Mouse (Mus musculus) midbrain, embryonic 10.5 days (tissue): ENCODE data around the gene Ccdc8. TPM values are rescaled to one million over a fixed set of nuclear protein-coding genes. Genes with fewer than 3 reads are reported as not detected.

Experiments used
- DNase-seq: peaks from one replicate; pipeline ENCODE4 v3.0.0-alpha.2; 2017; ENCODE audit warnings: low spot score
- H3K27ac ChIP-seq: fragments of 300-500 bp; sonication (generic); replicated peaks from 2 replicates; pipeline ENCODE4 v1.5.1; 2016; ENCODE audit warnings: mild to moderate bottlenecking
- H3K27me3 ChIP-seq: fragments of 300-500 bp; sonication (generic); 2 replicates; pipeline ENCODE4 v1.6.1; 2016; ENCODE audit warnings: low read depth, mild to moderate bottlenecking; ENCODE audit not compliant: poor library complexity, severe bottlenecking
- H3K36me3 ChIP-seq: fragments of 300-500 bp; sonication (generic); 2 replicates; pipeline ENCODE4 v1.6.1; 2016; ENCODE audit warnings: mild to moderate bottlenecking, moderate library complexity
- H3K4me1 ChIP-seq: fragments of 300-500 bp; sonication (generic); 2 replicates; pipeline ENCODE4 v1.6.1; 2016
- H3K4me3 ChIP-seq: fragments of 300-500 bp; sonication (generic); 2 replicates; pipeline ENCODE4 v1.5.1; 2016; ENCODE audit warnings: mild to moderate bottlenecking, moderate library complexity
- H3K9me3 ChIP-seq: fragments of 300-500 bp; sonication (generic); replicated peaks from 2 replicates; pipeline ENCODE4 v1.6.1; 2016; ENCODE audit warnings: mild to moderate bottlenecking
- WGBS: fragments of 180-500 bp; shearing (Covaris S2); methylation state at CpG from one replicate; pipeline ENCODE4 v1.1.7; 2016; 5-methylcytosine and 5-hydroxymethylcytosine counted together
- polyA plus RNA-seq: library from polyadenylated mRNA; unstranded; fragments of >200 nt; fragmentation: Nextera tagmentation; extraction: Ambion mirVana; gene quantifications from 2 replicates; pipeline ENCODE4 v1.2.1, GENCODE M21; 2016

The Ccdc8 gene
- polyA plus RNA-seq, 1 experiment from 2014 or later, result 9.0 TPM

DNA sequence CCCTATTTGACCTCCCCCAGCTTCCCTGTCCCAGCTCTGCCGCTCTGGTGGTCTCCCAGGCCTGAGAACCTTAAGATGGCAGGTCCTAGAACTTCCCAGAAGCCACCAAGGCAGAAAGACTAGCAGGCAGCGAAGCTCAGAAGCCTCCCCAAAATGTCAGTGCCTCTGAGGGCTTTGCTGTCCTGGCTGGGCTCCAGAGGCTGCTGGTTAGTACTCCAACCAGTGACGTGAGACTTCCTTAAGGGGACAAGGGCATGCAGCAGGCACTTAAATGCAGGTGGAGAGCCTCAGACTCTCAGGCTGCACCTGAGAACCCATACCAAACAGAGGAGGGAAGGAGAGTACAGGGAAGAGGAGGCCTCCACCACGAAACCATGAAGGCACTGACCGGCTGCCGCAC is 31.6 kb downstream of the Ccdc8 start:
- 92% methylated on average over 6 of the region's 6 CpGs for WGBS
- peaks cover 71% of the 10 kb centered on the region for H3K36me3 ChIP-seq

DNA sequence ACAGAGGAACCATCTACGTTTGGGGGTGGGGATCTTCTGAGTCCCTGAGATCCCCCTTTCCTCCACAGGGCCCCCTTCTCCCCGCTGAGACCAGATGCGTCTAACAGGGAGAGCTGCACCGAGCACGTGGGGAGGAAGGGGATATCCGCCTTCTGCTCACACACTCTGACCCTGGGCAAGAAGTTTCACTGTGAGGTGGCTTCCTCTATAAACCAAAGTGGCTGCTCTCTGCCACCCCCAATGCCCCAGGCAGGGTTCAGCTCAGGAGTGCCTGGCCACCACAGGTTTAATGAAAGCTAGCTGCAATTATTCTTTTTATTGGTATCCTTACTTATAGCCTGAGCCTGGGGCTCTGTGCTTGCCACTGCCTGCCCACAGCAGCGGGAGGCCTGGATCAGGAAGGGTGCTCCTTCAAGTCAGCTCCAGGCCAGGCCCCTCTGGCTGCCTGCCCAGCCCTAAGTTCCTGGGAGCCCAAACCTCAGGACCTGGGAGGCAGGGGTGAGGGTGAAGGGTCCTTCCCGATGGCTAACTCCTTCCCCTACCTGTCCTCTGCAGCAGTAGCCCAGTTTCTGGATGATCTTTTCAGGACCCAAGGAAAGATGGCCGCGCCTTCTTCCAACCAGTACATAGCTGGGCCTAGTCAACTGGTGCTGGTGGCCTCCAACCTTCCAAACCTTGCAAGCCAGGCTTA is 32.5 kb downstream of the Ccdc8 start:
- Histone ChIP-seq H3K9me3 (no peaks in the 10 kb centered on the region), H3K36me3 (peaks cover 63% of the 10 kb centered on the region), H3K27me3 (peaks cover 5% of the 10 kb centered on the region; the same call in 1 of the 2 replicates), H3K4me1 (peaks cover 27% of the 10 kb centered on the region), H3K4me3 (peak overlapping the region; percentile 70; the same call in 1 of the 2 replicates), H3K27ac (no peak overlapping the region)
- 90% methylated on average over 10 of the region's 10 CpGs for WGBS
- DNase-seq, result no peak

More for the DNA sequence above, 31.6 kb downstream of the Ccdc8 start:
- DNase-seq, result no peak
- no peaks in the 10 kb centered on the region for H3K9me3 ChIP-seq
- H3K4me1 ChIP-seq, result peaks cover 27% of the 10 kb centered on the region
- no peak overlapping the region; the same call in 1 of the 2 replicates for H3K4me3 ChIP-seq
- H3K27me3 ChIP-seq, result 0 out of 2 replicates have a peak, but pooled peaks cover 4% of the 10 kb centered on the region
- H3K27ac ChIP-seq, result no peak overlapping the region

- 89% methylated on average over 4 of the region's 4 CpGs for WGBS
- Histone ChIP-seq H3K9me3 (no peaks in the 10 kb centered on the region), H3K36me3 (peaks cover 57% of the 10 kb centered on the region), H3K4me3 (peak overlapping the region; percentile 70; the same call in 1 of the 2 replicates), H3K4me1 (peaks cover 27% of the 10 kb centered on the region), H3K27me3 (peaks cover 5% of the 10 kb centered on the region; the same call in 1 of the 2 replicates), H3K27ac (no peak overlapping the region)
- no peak for DNase-seq
Observed at GRCm38 (mm10) chr7:17025505-17025894, 33.0 kb downstream of the Ccdc8 start.

GRCm38 (mm10) chr7:17025896-17026622 is 33.6 kb downstream of the Ccdc8 start:
- no peak overlapping the region for H3K27ac ChIP-seq
- WGBS, result 82% methylated on average over 9 of the region's 9 CpGs
- H3K9me3 ChIP-seq, result no peaks in the 10 kb centered on the region

DNA sequence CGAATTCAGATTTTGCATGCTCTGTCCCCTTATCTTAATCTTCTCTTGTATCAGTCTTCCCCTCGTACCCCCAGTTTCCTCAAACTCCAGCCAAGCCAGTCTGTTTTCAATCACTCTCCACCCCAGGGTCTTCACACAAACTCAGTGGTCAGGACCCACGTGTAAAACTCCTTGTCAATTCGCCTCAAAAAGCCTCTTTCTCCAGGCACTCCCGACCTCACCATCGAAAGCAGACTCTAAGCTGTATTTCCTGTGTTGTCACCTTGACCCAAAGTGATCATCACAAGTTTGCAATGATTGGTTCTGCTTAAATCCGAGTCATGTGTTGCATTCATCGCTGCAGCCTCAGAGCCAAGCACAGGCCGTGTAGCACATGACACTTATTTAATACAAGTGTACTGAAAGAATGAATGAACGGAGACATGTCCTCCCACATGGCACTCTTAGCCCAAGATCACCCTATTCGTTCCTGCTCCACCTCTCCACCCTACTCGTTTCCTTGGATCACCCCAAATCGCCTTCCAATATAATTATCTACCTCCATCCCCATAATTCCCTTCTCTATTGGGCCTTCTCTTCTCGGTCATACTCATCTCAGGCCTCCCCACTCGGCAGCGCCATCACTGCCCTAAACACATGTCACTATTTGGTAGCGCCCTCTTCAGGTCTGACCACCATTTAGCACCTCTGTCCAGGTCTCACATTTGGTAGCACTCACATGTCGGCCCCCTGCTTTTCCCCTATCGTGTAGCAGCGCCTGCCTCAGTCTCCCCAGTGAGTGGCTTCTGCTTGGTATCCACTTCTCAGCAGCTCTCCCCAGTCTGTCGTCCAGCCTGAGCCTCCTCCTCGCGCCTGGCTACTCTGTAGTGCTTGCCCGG is 34.4 kb downstream of the Ccdc8 start:
- DNase-seq, result peak; percentile 24
- peak overlapping the region; percentile 96 for H3K27ac ChIP-seq
- peaks cover 43% of the 10 kb centered on the region for H3K36me3 ChIP-seq
- H3K27me3 ChIP-seq, result peaks cover 5% of the 10 kb centered on the region; the same call in 1 of the 2 replicates
- 11% methylated on average over 24 of the region's 24 CpGs for WGBS
- H3K4me3 ChIP-seq, result peak overlapping the region; percentile 70
- no peaks in the 10 kb centered on the region for H3K9me3 ChIP-seq
- H3K4me1 ChIP-seq, result peaks cover 27% of the 10 kb centered on the region

More at GRCm38 (mm10) chr7:17025896-17026622, 33.6 kb downstream of the Ccdc8 start:
- Histone ChIP-seq H3K4me3 (peak overlapping the region; percentile 70), H3K4me1 (peaks cover 27% of the 10 kb centered on the region), H3K27me3 (peaks cover 5% of the 10 kb centered on the region; the same call in 1 of the 2 replicates), H3K36me3 (peaks cover 52% of the 10 kb centered on the region)
- DNase-seq, result no peak

DNA sequence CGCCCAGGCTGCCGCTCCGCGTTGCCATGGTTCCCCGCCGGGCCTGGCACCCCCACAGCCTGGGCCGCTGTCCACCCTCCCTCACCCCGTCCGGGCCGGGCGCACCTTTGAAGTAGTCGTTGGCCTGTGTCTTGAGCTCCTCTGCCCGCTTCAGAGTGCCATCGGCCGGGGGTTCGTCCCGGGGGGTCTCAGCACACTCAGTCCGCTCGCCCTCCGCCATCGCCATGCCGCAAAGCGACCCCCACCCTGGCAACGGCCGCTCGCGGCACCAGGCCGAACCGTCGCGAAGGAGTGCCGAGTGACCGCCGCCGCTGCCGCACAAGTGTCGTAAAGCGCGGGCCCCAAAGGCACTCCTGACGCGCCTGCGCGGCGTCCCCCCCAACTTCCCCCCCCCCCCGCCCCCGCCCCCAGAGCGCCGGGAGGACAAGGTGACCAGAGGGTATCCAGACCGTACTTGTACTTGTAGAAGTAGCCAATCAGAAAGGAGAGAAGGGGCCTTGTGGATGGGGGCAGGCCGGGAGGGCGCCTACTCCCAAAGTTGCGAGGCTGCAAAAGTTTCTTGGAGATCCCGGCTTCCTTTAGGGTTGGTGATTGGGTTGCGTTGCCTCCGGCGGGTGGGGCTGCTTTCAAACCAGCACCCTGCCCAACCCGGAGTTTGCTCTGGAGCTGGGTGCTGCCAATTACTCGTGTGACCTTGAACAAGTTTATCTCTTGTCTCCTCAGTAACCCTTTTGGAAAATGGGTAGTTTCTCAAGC is 35.3 kb downstream of the Ccdc8 start, which contains the start of gene Ppp5c:
TSS of gene Ppp5c (minus strand) at position 337 of the 756 bp plus-strand sequence.
- under 1% methylated on average over 56 of the region's 58 CpGs for WGBS
- peaks cover 27% of the 10 kb centered on the region for H3K4me1 ChIP-seq
- peak within 1 kb of the TSS; percentile 96 for H3K27ac ChIP-seq
- H3K27me3 ChIP-seq, result peaks cover 5% of the 10 kb centered on the region; the same call in 1 of the 2 replicates
- peaks cover 34% of the 10 kb centered on the region for H3K36me3 ChIP-seq
- DNase-seq, result peak; percentile 98
- no peaks in the 10 kb centered on the region for H3K9me3 ChIP-seq
- peak within 1 kb of the TSS; percentile 70 for H3K4me3 ChIP-seq

- H3K4me3 ChIP-seq, result no peak overlapping the region
- peaks cover 5% of the 10 kb centered on the region; the same call in 1 of the 2 replicates for H3K27me3 ChIP-seq
- no peak overlapping the region for H3K27ac ChIP-seq
- H3K9me3 ChIP-seq, result no peaks in the 10 kb centered on the region
- H3K4me1 ChIP-seq, result peaks cover 27% of the 10 kb centered on the region
- DNase-seq, result no peak
- WGBS, result 78% methylated on average over 7 of the region's 7 CpGs
- H3K36me3 ChIP-seq, result peaks cover 23% of the 10 kb centered on the region
Observed at GRCm38 (mm10) chr7:17028923-17029322, 36.4 kb downstream of the Ccdc8 start.

DNA sequence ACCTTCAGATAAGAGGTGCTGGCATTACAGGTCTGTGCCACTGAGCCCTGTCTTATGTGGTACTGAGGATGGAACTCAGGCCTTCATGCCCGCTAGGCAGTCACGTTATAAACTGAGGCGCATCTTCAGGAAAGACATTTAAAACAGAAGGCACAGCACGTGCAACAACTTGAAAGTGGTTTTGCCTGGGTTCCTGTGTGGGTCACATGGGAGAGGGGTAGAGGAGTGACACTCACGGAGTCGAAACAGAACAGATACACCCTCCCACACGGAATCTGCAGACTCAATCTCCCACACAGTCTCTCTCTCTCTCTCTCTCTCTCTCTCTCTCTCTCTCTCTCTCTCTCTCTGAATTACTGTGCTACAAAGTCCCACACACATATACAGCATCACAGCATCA is 37.7 kb downstream of the Ccdc8 start:
- Histone ChIP-seq H3K27me3 (peaks cover 5% of the 10 kb centered on the region; the same call in 1 of the 2 replicates), H3K27ac (no peak overlapping the region), H3K4me3 (no peak overlapping the region), H3K9me3 (no peaks in the 10 kb centered on the region), H3K4me1 (peaks cover 23% of the 10 kb centered on the region), H3K36me3 (peaks cover 10% of the 10 kb centered on the region)
- 84% methylated on average over 7 of the region's 7 CpGs for WGBS
- DNase-seq, result no peak

- H3K9me3 ChIP-seq, result no peaks in the 10 kb centered on the region; the same call in 1 of the 2 replicates
- DNase-seq, result peak; percentile 66
- peak overlapping the region; percentile 7; the same call in 1 of the 2 replicates for H3K4me3 ChIP-seq
- peak overlapping the region; percentile 63 for H3K27ac ChIP-seq
- no peaks in the 10 kb centered on the region for H3K36me3 ChIP-seq
- peaks cover 11% of the 10 kb centered on the region; the same call in 1 of the 2 replicates for H3K27me3 ChIP-seq
- WGBS, result 48% methylated on average over 9 of the region's 9 CpGs
- peaks cover 21% of the 10 kb centered on the region for H3K4me1 ChIP-seq
Observed at GRCm38 (mm10) chr7:17038018-17038695, 45.6 kb downstream of the Ccdc8 start.

DNA sequence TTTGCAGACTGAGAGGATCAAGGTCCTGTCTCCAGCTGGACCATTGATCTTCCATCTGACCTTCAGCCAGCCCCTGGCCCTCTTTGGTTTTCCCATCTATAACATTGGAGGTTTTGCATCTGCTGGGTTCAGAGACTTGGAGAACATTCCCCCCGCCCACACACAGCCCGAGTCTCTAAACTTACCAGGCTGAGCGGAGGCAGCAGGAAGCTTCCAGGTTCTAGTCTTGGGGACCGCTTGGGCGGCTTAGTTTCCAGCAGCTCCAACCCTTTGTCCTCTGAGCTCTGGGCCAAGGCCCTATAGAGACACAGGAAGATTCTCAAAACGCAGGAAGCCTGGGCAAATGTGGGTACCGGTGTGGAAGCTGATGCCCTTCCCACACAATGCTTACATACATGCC is 46.9 kb downstream of the Ccdc8 start:
- H3K9me3 ChIP-seq, result no peaks in the 10 kb centered on the region; the same call in 1 of the 2 replicates
- peaks cover 21% of the 10 kb centered on the region for H3K4me1 ChIP-seq
- H3K36me3 ChIP-seq, result no peaks in the 10 kb centered on the region
- 91% methylated on average over 7 of the region's 7 CpGs for WGBS
- H3K4me3 ChIP-seq, result no peak overlapping the region
- peaks cover 11% of the 10 kb centered on the region; the same call in 1 of the 2 replicates for H3K27me3 ChIP-seq
- DNase-seq, result no peak
- H3K27ac ChIP-seq, result no peak overlapping the region

DNA sequence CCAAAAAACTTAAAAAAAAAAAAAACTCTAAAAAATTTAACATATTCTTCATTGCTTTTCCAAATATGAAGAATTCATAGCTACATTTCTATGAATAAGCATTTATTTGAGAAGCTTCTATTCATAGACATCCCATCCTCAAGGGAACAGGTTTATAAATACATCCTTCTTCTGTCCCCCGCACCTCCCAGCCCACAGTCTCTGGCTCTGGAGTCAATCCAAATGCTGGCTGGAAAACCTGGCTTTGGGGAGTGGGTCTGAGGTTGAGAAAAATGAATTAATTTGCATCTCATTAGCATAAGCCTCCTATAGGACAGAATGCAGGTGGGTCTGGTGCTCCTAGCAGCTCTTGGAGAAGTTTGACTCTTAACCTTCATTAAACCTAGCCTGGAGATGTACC is 53.2 kb downstream of the Ccdc8 start:
- no peak overlapping the region for H3K27ac ChIP-seq
- WGBS, result 85% methylated on average over 1 of the region's 1 CpGs
- no peak overlapping the region for H3K4me3 ChIP-seq
- H3K27me3 ChIP-seq, result no peaks in the 10 kb centered on the region
- no peaks in the 10 kb centered on the region; the same call in 1 of the 2 replicates for H3K4me1 ChIP-seq
- no peak for DNase-seq
- no peaks in the 10 kb centered on the region; the same call in 1 of the 2 replicates for H3K9me3 ChIP-seq
- no peaks in the 10 kb centered on the region for H3K36me3 ChIP-seq
